Mouse (Mus musculus): ENCODE measurements around the gene March8.

GRCm38 (mm10) chr6:116378892-116379291 lies 41.1 kb downstream of the March8 start:
- TF ChIP-seq CTCF (conservative IDR thresholded peaks at IDR 0.05; ENCODE audit: insufficient read depth, insufficient read length, low read depth, low read length) (no peak), POLR2A (IDR thresholded peaks at IDR 0.05; ENCODE audit: low read depth, low read length) (no peak)
